Mouse (Mus musculus) retina, adult 2 months (tissue): Measurements from ENCODE around the gene Zc3h10.
A peak's percentile ranks its signal among the peaks of the same experiment; 100 is the strongest.
"Not testable (repeated sequence)": the region's sequence is repeated elsewhere in the genome, so short reads cannot be mapped to it uniquely, and the experiment has no call there.

Experiments used
- DNase-seq: peaks from one replicate; pipeline ENCODE4 v3.0.0-alpha.2; 2012; ENCODE audit warnings: low read depth, low spot score

The Zc3h10 gene

DNA sequence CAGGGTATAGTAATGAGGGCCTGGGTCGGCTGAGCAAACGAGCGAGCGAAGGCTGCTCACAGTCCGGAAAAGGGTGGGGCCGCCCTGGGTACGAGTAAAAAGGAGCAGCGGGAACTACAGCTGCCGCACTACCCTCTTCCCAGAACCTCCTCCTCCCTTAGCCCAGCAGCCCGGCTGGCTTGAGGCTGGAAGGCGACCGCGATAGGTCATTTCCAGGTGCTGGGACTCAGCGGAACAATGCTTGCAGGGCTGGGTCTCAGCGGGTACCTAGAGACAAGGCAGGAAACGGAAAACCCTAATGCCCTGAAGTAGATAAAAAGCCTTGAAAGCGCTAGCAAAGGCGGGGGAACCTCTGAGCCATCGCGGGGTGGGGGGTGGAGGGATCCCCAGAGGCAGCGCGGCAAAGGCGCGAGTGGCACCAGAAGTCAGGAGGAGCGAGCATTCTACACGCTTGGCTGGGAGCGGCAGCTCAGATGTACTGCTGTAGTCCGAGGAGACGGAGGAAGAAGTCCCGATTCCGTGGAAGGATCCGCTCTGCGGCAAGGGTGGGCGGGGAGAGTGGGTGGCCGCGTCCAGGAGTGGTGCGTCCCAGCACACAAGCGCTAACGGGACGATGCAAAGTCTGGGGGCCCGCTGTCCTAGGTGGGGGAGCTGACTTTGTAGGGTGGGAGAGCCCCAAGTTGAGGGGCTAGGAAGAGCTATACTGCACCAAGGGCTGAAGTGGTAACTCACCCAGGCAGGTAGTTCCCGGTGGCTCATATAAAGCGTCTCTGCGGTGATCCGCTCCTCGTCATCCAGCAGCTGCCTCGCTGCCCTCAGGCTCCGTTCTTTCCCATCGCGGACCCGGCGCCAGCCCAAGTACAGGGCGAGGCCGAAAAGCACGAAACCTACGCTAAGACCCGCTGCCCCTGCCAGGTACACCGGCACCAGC, 22.6 kb downstream of the Zc3h10 start:
- no peak for DNase-seq

GRCm38 (mm10) chr10:128524111-128524731, 23.4 kb downstream of the Zc3h10 start:
- no peak for DNase-seq

GRCm38 (mm10) chr10:128522351-128522750, 25.2 kb downstream of the Zc3h10 start:
- no peak for DNase-seq

GRCm38 (mm10) chr10:128520591-128520990, 27.0 kb downstream of the Zc3h10 start:
- no peak for DNase-seq

GRCm38 (mm10) chr10:128518833-128519232, 28.7 kb downstream of the Zc3h10 start:
- no peak for DNase-seq

GRCm38 (mm10) chr10:128516677-128517076, 30.9 kb downstream of the Zc3h10 start:
- DNase-seq = no peak

DNA sequence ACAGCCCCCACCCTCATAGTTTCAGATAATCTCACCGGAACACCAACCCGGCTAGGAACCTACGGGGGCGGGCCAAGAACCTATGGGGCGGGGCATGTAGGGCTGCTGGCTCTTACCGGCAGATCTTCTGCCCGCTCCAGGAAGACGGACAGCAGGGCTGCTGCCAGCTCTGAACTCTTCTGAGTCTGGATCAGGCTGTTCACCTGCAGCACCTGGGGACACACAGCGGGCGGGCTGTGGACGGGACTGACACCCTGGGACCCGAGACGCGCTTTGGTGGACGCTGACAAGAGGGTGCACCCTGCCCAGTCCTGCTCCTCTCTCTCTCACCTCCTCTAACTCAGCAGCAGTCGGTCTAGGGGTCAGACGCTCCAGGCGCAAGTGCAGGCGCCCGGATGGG, 31.5 kb downstream of the Zc3h10 start:
- DNase-seq = no peak

DNA sequence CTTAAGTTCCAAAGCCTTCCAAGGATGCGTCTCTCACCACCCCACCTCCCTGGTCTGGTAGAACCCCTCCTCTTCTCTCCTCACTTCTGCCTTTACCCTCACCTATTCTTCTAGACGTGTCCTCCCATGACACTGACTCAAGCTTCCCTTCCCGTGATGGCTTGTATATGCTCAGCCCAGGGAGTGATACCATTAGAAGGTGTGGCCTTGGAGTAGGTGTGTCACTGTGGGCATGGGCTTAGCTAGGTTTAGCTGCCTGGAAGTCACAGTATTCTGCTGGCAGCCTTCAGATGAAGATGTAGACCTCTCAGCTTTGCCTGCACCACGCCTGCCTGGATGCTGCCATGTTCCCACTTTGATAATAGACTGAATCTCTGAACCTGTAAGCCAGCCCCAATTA, 32.5 kb downstream of the Zc3h10 start:
- DNase-seq = no peak

DNA sequence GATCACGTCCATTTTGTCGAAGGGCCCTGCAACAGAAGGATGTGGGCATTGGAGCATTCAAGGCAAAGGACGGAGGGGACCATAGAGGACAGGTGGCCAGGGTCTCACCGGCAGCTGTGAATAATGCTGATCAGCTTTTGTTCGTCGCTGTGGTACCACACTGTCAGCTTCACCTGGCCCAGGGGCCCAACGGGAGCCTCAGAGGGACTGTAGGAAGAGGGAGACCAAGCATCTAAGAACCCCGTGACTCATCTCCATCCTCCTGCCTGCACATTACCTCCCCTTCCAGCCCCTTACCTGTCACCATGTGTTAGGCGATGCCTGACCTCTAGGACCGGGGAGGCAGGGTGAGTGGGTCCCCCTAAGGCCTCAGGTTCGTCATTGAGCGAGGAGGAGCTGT, 35.8 kb downstream of the Zc3h10 start:
- no peak for DNase-seq

DNA sequence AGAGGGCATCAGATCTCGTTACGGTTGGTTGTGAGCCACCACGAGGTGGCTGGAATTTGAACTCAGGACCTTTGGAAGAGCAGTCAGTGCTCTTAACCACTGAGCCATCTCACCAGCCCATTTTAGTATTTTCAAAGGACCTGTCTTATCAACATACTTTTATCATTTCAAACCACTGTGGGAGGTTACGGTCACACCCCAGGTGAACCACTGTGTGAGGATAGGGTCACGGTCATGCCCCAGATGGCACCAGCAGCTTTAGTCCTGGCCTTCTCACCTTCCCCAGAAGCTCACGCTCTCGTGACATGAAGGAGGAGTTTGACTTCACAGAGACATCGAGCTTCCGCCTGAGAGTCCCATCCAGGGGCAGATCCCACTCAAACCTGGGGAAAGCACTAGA, 36.4 kb downstream of the Zc3h10 start:
- DNase-seq = no peak

- no peak for DNase-seq
Measured at GRCm38 (mm10) chr10:128510301-128510700, 37.3 kb downstream of the Zc3h10 start.

- DNase-seq = no peak
Measured at GRCm38 (mm10) chr10:128509831-128510230, 37.7 kb downstream of the Zc3h10 start.

- DNase-seq = no peak
Measured at GRCm38 (mm10) chr10:128509203-128509602, 38.4 kb downstream of the Zc3h10 start.

- DNase-seq = no peak
Measured at GRCm38 (mm10) chr10:128508260-128508659, 39.3 kb downstream of the Zc3h10 start.

GRCm38 (mm10) chr10:128505974-128506373, 41.6 kb downstream of the Zc3h10 start:
- DNase-seq = no peak

GRCm38 (mm10) chr10:128505371-128505667, 42.3 kb downstream of the Zc3h10 start:
- not testable (repeated sequence) for DNase-seq

- DNase-seq = no peak
Measured at GRCm38 (mm10) chr10:128504641-128505370, 42.8 kb downstream of the Zc3h10 start.

DNA sequence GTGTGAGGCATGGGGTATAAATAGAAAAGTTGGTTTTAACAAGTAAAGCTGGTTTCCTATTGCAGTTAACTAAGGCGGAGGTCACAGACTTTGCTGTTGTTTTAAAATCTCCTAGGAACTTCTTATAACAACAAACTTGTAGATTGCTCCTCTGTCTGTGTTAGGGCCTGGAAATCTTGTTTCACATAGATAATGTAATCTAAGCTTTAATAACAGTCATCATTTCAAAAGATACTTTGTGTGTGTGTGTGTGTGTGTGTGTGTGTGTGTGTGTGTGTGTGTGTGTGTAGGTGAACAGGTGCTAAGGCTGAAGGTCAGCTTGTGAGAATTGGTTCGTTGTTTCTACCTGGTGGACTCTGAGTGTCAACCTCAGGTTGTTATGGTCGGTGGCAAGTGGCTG, 43.6 kb downstream of the Zc3h10 start:
- no peak for DNase-seq

DNA sequence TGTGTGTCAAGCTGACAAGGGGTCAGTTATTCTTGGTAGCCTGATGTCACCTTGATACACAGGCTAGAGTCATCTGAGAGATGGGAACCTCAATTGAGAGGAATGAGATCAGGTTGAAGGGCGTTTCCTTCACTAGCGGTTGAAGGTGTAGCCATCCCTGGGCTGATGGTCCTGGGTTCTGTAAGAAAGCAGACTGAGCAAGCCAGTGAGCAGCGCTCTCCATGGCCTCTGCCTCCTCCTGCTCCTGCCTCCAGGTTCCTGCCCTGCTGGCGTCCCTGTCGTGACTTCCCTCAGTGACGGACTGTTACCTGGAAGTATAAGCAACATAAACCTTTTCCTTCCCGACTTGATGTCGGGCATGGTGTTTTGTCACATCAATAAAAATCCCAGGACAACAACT, 44.0 kb downstream of the Zc3h10 start:
- DNase-seq = no peak

DNA sequence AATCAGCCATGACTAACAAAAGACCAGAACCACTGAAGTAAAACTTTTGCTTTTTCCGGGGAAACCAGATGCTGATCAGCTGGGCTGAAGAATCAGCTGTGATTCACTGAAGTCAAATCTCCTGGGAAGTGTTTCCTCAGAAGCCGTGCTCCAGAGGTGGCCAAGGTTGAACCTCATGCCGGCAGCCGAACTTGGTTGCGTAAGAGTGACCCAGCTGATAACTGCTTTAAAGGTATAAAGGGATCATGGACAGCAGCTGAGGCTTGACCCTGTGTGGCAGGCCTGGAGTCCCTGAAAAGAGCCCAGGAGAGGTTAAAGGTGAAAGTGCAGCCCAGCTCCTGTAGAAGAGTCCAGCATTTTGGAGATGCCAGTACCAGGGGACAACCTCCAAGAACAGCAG, 45.2 kb downstream of the Zc3h10 start:
- no peak for DNase-seq

DNA sequence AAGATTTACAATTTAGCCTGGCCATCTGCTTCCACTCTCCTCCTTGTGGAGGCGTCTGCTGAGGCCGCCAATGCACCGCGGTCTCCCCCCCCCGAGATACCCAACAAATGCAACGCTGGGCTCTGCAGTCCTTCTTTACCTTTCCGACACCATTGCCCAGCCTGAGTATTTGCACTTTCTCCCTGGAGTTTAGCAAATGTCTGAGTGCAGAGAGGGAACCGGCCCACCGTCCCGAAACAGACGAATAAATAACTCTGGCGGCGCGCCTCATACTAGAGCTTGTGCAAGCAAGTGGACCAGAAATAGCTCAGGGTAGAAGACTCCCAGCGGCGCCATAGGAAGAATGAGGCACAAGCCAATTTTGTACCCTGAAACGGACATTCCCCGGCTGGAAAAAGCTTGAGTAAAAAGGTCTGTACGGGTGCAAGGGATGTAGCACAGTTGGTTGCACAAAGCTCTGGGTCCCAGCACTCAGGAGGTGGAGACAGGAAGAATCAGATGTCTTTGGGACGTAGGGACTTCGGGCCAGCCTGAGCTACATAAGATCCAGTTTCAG, 48.4 kb downstream of the Zc3h10 start:
- peak; percentile 22 for DNase-seq

GRCm38 (mm10) chr10:128498590-128498989, 49.0 kb downstream of the Zc3h10 start, which contains the start of gene Myl6b:
TSS of gene Myl6b (minus strand) at chr10:128498685.
- DNase-seq = peak; percentile 86
